Mouse (Mus musculus): Measurements from ENCODE around the gene Nnmt. TPM values are rescaled to one million over a fixed set of nuclear protein-coding genes. Genes with fewer than 3 reads are reported as not detected.

The Nnmt gene
- polyA plus RNA-seq, 1 experiment from 2014 or later: 3.5 TPM

- H3K36me3 ChIP-seq: no peaks in the 10 kb centered on the region
- no peak overlapping the region for H3K9ac ChIP-seq
- 73% methylated on average over 1 of the region's 1 CpGs for WGBS
- H3K27ac ChIP-seq: no peak overlapping the region
- H3K9me3 ChIP-seq: no peaks in the 10 kb centered on the region
- H3K4me1 ChIP-seq: 0 out of 2 replicates have a peak, but pooled peaks cover 4% of the 10 kb centered on the region
- ATAC-seq (ENCODE audit: insufficient number of reproducible peaks, insufficient read depth, low FRiP score, low TSS enrichment, low read depth): no peak
- no peak overlapping the region for H3K4me3 ChIP-seq
- peaks cover 3% of the 10 kb centered on the region for H3K27me3 ChIP-seq
- no peak overlapping the region for H3K4me2 ChIP-seq
These were observed 14.3 kb upstream of the Nnmt start for GRCm38 (mm10) chr9:48619268-48619667.

GRCm38 (mm10) chr9:48618589-48618988, 13.6 kb upstream of the Nnmt start:
- no peak overlapping the region for H3K4me3 ChIP-seq
- peaks cover 3% of the 10 kb centered on the region for H3K27me3 ChIP-seq
- no peaks in the 10 kb centered on the region for H3K9me3 ChIP-seq
- no peaks in the 10 kb centered on the region for H3K36me3 ChIP-seq
- no peak for ATAC-seq (ENCODE audit: insufficient number of reproducible peaks, insufficient read depth, low FRiP score, low TSS enrichment, low read depth)
- peak overlapping the region; percentile 44; the same call in 1 of the 2 replicates for H3K9ac ChIP-seq
- 0 out of 2 replicates have a peak, but pooled peaks cover 4% of the 10 kb centered on the region for H3K4me1 ChIP-seq
- 32% methylated on average over 6 of the region's 6 CpGs for WGBS
- H3K4me2 ChIP-seq: peak overlapping the region; percentile 45
- no peak overlapping the region for H3K27ac ChIP-seq

GRCm38 (mm10) chr9:48618111-48618510, 13.2 kb upstream of the Nnmt start:
- H3K27ac ChIP-seq: no peak overlapping the region
- WGBS: 80% methylated on average over 8 of the region's 8 CpGs

GRCm38 (mm10) chr9:48617511-48618010, 12.6 kb upstream of the Nnmt start:
- H3K4me3 ChIP-seq: no peak overlapping the region
- H3K36me3 ChIP-seq: no peaks in the 10 kb centered on the region
- ATAC-seq (ENCODE audit: insufficient number of reproducible peaks, insufficient read depth, low FRiP score, low TSS enrichment, low read depth): no peak
- no peak overlapping the region for H3K27ac ChIP-seq
- no peaks in the 10 kb centered on the region for H3K9me3 ChIP-seq
- no peak overlapping the region for H3K9ac ChIP-seq
- WGBS: 81% methylated on average over 3 of the region's 3 CpGs
- no peak overlapping the region for H3K4me2 ChIP-seq
- H3K27me3 ChIP-seq: peaks cover 3% of the 10 kb centered on the region
- 0 out of 2 replicates have a peak, but pooled peaks cover 4% of the 10 kb centered on the region for H3K4me1 ChIP-seq

More at GRCm38 (mm10) chr9:48618111-48618510, 13.2 kb upstream of the Nnmt start:
- H3K36me3 ChIP-seq: no peaks in the 10 kb centered on the region
- peak overlapping the region; percentile 44; the same call in 1 of the 2 replicates for H3K9ac ChIP-seq
- H3K4me2 ChIP-seq: peak overlapping the region; percentile 45; the same call in 1 of the 2 replicates
- H3K4me1 ChIP-seq: 0 out of 2 replicates have a peak, but pooled peaks cover 4% of the 10 kb centered on the region
- ATAC-seq (ENCODE audit: insufficient number of reproducible peaks, insufficient read depth, low FRiP score, low TSS enrichment, low read depth): no peak
- H3K9me3 ChIP-seq: no peaks in the 10 kb centered on the region
- H3K4me3 ChIP-seq: no peak overlapping the region
- H3K27me3 ChIP-seq: peaks cover 3% of the 10 kb centered on the region

GRCm38 (mm10) chr9:48613221-48613620, 8.3 kb upstream of the Nnmt start:
- H3K27me3 ChIP-seq: no peaks in the 10 kb centered on the region
- peaks cover 3% of the 10 kb centered on the region; the same call in 1 of the 2 replicates for H3K4me1 ChIP-seq
- H3K4me3 ChIP-seq: no peak overlapping the region
- no peak overlapping the region for H3K4me2 ChIP-seq
- H3K36me3 ChIP-seq: no peaks in the 10 kb centered on the region
- H3K27ac ChIP-seq: no peak overlapping the region
- no peak overlapping the region for H3K9ac ChIP-seq
- H3K9me3 ChIP-seq: no peaks in the 10 kb centered on the region
- WGBS: 82% methylated on average over 4 of the region's 4 CpGs
- ATAC-seq (ENCODE audit: insufficient number of reproducible peaks, insufficient read depth, low FRiP score, low TSS enrichment, low read depth): no peak

- Histone ChIP-seq H3K4me2 (no peak overlapping the region), H3K4me1 (peaks cover 3% of the 10 kb centered on the region; the same call in 1 of the 2 replicates), H3K9ac (no peak overlapping the region), H3K27ac (no peak overlapping the region), H3K27me3 (no peaks in the 10 kb centered on the region), H3K9me3 (no peaks in the 10 kb centered on the region), H3K4me3 (no peak overlapping the region), H3K36me3 (no peaks in the 10 kb centered on the region)
- ATAC-seq (ENCODE audit: insufficient number of reproducible peaks, insufficient read depth, low FRiP score, low TSS enrichment, low read depth): no peak
- WGBS: 84% methylated on average over 5 of the region's 5 CpGs
These were observed 7.6 kb upstream of the Nnmt start for GRCm38 (mm10) chr9:48612542-48612941.

- Histone ChIP-seq H3K27ac (no peak overlapping the region), H3K4me2 (no peak overlapping the region), H3K9ac (no peak overlapping the region), H3K9me3 (no peaks in the 10 kb centered on the region), H3K27me3 (no peaks in the 10 kb centered on the region), H3K36me3 (no peaks in the 10 kb centered on the region), H3K4me1 (peaks cover 3% of the 10 kb centered on the region; the same call in 1 of the 2 replicates), H3K4me3 (no peak overlapping the region)
- no peak for ATAC-seq (ENCODE audit: insufficient number of reproducible peaks, insufficient read depth, low FRiP score, low TSS enrichment, low read depth)
- 15% methylated on average over 1 of the region's 1 CpGs for WGBS
These were observed 6.1 kb upstream of the Nnmt start for GRCm38 (mm10) chr9:48611032-48611431.

GRCm38 (mm10) chr9:48609734-48610133, 4.8 kb upstream of the Nnmt start:
- no peak overlapping the region for H3K9ac ChIP-seq
- no peaks in the 10 kb centered on the region for H3K9me3 ChIP-seq
- no peaks in the 10 kb centered on the region for H3K36me3 ChIP-seq
- ATAC-seq (ENCODE audit: insufficient number of reproducible peaks, insufficient read depth, low FRiP score, low TSS enrichment, low read depth): no peak
- H3K4me3 ChIP-seq: no peak overlapping the region
- H3K4me2 ChIP-seq: no peak overlapping the region
- peaks cover 10% of the 10 kb centered on the region; the same call in 1 of the 2 replicates for H3K4me1 ChIP-seq
- WGBS: 75% methylated on average over 4 of the region's 4 CpGs
- H3K27ac ChIP-seq: no peak overlapping the region
- H3K27me3 ChIP-seq: no peaks in the 10 kb centered on the region

GRCm38 (mm10) chr9:48607417-48607816, 2.5 kb upstream of the Nnmt start:
- Histone ChIP-seq H3K9ac (no peak overlapping the region), H3K9me3 (no peaks in the 10 kb centered on the region), H3K4me2 (no peak overlapping the region), H3K27me3 (no peaks in the 10 kb centered on the region), H3K27ac (no peak overlapping the region), H3K4me3 (no peak overlapping the region), H3K4me1 (peaks cover 10% of the 10 kb centered on the region; the same call in 1 of the 2 replicates), H3K36me3 (no peaks in the 10 kb centered on the region)
- 70% methylated on average over 7 of the region's 7 CpGs for WGBS
- no peak for ATAC-seq (ENCODE audit: insufficient number of reproducible peaks, insufficient read depth, low FRiP score, low TSS enrichment, low read depth)

- Histone ChIP-seq H3K9ac (no peak overlapping the region), H3K36me3 (no peaks in the 10 kb centered on the region), H3K4me1 (peaks cover 9% of the 10 kb centered on the region; the same call in 1 of the 2 replicates), H3K27me3 (no peaks in the 10 kb centered on the region), H3K4me2 (no peak overlapping the region), H3K4me3 (no peak overlapping the region), H3K9me3 (no peaks in the 10 kb centered on the region), H3K27ac (no peak overlapping the region)
- WGBS: 84% methylated on average over 7 of the region's 7 CpGs
- ATAC-seq (ENCODE audit: insufficient number of reproducible peaks, insufficient read depth, low FRiP score, low TSS enrichment, low read depth): no peak
These were observed 1.2 kb upstream of the Nnmt start for GRCm38 (mm10) chr9:48606171-48606570.

GRCm38 (mm10) chr9:48605697-48606096, 744 bp upstream of the Nnmt start:
- H3K4me1 ChIP-seq: peaks cover 7% of the 10 kb centered on the region; the same call in 1 of the 2 replicates
- H3K36me3 ChIP-seq: no peaks in the 10 kb centered on the region
- no peaks in the 10 kb centered on the region for H3K27me3 ChIP-seq
- no peak overlapping the region for H3K27ac ChIP-seq
- H3K4me3 ChIP-seq: no peak overlapping the region
- 87% methylated on average over 5 of the region's 5 CpGs for WGBS
- H3K9me3 ChIP-seq: no peaks in the 10 kb centered on the region
- H3K4me2 ChIP-seq: no peak overlapping the region
- ATAC-seq (ENCODE audit: insufficient number of reproducible peaks, insufficient read depth, low FRiP score, low TSS enrichment, low read depth): no peak
- no peak overlapping the region for H3K9ac ChIP-seq

GRCm38 (mm10) chr9:48604226-48604625, 727 bp downstream of the Nnmt start:
- H3K4me2 ChIP-seq: no peak overlapping the region
- H3K9ac ChIP-seq: no peak overlapping the region
- 35% methylated on average over 1 of the region's 1 CpGs for WGBS

More at GRCm38 (mm10) chr9:48604226-48604625, 727 bp downstream of the Nnmt start:
- Histone ChIP-seq H3K9me3 (no peaks in the 10 kb centered on the region), H3K36me3 (no peaks in the 10 kb centered on the region), H3K27ac (no peak overlapping the region), H3K27me3 (no peaks in the 10 kb centered on the region), H3K4me1 (peaks cover 7% of the 10 kb centered on the region; the same call in 1 of the 2 replicates), H3K4me3 (no peak overlapping the region)
- ATAC-seq (ENCODE audit: insufficient number of reproducible peaks, insufficient read depth, low FRiP score, low TSS enrichment, low read depth): no peak

Data from embryonic facial prominence, embryonic 13.5 days (tissue).